Mouse (Mus musculus) naive thymus-derived CD4-positive, alpha-beta T cell, adult 2 months (primary cell): Measurements from ENCODE around the gene Itprid2.

Source experiments
- DNase-seq: peaks from one replicate; pipeline ENCODE4 v3.0.0-alpha.2; 2011; ENCODE audit warnings: low read depth

Gene Itprid2

GRCm38 (mm10) chr2:79651185-79651584, 16.0 kb downstream of the Itprid2 start:
- no peak for DNase-seq

- DNase-seq: no peak
Observed at GRCm38 (mm10) chr2:79651701-79652100, 16.5 kb downstream of the Itprid2 start.

- DNase-seq: no peak
Observed at GRCm38 (mm10) chr2:79652502-79652901, 17.4 kb downstream of the Itprid2 start.

- no peak for DNase-seq
Observed at GRCm38 (mm10) chr2:79653093-79653808, 18.1 kb downstream of the Itprid2 start.

DNA sequence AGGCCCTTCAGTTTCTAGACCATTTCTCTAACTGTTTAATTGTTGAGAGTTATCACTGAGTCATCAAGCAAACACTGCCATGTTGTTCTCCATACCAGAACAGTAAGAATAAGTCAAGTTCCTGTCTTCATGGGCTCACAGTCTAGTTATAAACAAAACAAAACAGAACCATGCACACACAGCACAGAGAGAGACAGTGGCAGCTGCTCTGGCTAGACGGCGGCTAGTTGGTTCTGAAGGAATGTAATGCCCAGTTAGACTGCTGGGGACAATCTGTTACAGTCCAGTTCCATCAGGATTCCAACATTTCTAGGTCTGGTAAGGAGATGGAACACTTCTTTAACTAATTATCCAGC, 18.6 kb downstream of the Itprid2 start:
- no peak for DNase-seq

DNA sequence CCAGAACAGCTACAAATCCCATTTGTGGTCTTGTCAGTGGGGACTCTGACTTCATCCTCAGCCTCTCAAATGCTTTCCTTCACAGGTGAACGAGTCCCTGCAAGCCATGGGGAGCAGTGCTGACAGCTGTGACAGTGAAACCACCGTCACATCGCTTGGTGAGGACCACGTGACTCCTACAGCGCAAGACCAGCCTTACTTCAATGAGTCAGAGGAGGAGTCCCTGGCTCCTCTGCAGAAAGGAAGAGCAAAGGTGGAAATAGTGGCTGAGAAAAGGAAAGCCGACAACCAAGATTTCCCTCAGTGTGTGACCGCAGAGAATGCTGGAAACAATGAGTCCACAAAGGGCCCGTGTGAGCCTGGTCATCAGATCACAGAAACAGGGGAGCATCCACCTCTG, 21.9 kb downstream of the Itprid2 start:
- no peak for DNase-seq

- DNase-seq: no peak
Observed at GRCm38 (mm10) chr2:79660417-79661185, 25.4 kb downstream of the Itprid2 start.

GRCm38 (mm10) chr2:79661486-79662104, 26.4 kb downstream of the Itprid2 start:
- no peak for DNase-seq

GRCm38 (mm10) chr2:79664532-79665286, 29.6 kb downstream of the Itprid2 start:
- DNase-seq: no peak

DNA sequence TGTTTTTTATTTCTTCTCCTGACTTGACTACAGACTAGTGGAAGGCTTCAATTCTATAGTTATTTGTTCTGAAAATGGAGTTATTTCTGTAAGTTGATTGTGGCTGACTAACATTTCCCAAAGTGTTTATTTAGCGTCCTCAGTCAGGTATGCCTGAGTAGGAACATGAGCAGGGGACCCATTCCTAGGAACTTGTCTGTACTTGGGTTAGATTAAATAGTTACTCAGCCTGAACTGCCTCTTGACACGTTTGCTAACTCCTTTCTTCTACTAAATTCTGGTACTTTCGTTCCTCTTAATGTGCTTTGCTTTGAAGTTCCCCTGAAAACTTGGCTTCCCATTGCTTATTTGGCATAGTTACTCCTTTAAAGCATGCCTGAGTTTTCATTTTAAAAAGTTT, 30.3 kb downstream of the Itprid2 start:
- DNase-seq: no peak

GRCm38 (mm10) chr2:79675266-79675665, 40.1 kb downstream of the Itprid2 start:
- DNase-seq: no peak

DNA sequence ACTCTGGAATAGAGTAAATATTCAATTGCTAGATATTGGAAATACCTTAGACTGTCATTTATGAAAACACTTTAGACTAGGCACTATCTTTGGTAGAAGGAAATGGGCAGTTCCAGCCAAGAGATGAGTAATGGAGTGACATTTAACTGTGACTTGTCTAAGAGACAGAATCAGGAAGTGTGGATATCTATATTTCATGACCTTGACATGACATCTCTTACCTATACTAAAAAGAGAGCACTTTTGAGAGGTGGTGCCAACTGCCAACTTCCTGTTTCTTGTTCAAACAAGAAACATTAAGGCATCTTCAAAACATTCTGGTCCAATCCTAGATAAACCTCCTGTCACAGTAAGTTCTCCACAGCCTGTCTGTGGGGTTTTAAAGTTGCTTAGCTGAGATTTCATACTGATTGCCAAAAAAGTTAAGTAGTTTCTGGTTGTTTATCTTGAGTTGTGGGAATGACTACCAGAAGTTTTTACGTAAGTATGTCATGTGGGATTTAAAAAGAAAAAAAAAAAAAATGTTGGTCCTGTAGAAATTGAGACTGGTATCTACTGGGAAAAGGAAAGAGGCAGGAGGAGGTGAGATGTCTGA, 42.6 kb downstream of the Itprid2 start:
- no peak for DNase-seq

DNA sequence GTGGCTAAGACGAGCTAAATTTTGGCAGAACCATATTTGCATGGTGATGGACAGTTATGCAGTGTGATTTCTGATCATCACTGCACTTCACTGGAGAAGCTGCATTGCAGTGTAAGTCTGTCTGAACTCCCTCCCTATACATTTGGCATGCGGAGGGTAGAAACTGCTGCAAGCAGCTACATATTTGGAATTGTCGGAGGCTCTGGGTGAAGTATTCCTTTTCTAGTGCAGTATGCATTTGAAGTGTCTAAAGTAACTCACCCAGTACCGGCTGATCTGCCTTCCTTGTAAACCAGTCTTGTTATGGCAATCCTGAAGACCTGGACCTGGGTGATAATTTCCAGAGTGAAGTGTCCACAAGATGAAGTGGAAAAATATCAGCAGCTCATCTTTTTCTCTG, 46.5 kb downstream of the Itprid2 start:
- DNase-seq: no peak

GRCm38 (mm10) chr2:79683258-79683657, 48.1 kb downstream of the Itprid2 start:
- DNase-seq: no peak

- DNase-seq: no peak
Observed at GRCm38 (mm10) chr2:79690838-79691237, 55.7 kb downstream of the Itprid2 start.

- no peak for DNase-seq
Observed at GRCm38 (mm10) chr2:79695190-79695589, 60.0 kb downstream of the Itprid2 start.

GRCm38 (mm10) chr2:79695939-79696338, 60.8 kb downstream of the Itprid2 start:
- DNase-seq: no peak

DNA sequence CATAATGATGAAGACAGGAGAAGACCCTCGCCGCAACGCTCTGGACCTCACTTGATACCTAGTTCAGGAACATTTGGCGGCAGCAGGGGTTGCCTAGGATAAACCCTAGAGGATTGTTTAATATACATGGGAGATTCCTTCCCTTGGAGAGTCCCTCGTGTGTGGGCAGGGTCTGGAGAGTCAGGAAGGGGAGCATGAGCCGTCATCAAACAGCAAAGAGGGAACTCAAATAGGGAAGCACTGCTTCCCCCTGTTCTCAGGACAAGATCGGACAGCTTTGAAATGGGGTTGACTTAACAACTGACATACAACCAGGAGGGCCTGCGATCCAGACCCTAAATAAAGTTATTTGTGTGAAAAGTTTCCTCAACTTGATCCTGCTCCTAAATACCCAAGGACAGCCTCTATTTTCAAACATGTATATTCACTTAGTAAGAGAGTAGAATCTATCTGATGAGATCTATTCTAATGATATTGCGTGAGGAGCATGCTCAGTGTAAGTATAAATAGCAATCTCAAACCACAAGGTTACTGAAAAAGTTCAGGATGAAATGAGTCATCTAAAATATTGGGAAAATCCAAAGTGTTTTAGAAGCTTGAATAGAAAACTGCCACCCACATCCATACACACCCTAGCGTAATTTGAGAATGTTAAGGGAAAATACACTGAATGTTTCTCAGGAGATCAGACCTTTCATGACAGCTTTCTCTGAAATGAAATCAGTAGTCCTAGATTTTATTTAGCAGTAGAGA, 61.5 kb downstream of the Itprid2 start:
- DNase-seq: no peak

- no peak for DNase-seq
Observed at GRCm38 (mm10) chr2:79698166-79698565, 63.0 kb downstream of the Itprid2 start.

DNA sequence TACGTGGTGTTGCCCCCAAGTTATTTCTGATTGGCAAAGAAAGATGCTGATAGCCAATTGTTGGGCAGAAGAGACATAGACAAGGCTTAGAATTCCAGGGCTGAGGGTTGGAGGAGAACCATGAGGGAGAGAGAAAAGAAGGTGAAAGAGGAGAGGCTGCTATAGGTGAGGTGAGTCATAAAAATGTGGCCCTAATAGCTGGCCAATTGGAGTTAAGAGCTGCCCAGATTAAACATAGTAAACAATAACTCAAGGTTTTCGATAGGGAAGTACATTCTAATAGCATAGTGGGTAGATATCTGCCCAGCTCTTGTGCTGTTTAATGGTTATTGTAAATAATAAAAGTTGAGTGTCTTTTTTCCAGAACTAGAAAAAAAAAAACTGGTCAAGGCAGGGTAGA, 69.6 kb downstream of the Itprid2 start:
- no peak for DNase-seq

DNA sequence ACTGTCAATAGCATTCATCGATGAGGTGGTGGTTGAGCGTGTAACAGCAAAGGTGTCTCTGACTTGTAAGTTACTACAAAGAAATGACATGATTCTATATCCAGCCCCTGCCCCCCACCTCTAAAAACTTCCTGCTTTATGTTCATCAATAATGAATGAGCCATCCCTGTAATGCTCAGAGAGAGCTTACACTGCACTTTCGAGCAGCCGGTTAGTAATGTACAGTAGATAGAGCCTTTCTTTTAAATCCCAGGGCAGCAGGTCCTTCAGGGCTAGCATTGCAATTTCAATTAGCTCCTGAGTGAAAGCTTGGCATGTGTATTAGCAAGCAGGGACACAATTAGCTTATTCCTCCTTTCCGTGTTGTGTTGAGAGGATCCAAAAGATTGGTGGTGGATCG, 72.4 kb downstream of the Itprid2 start, which contains the start of gene Ppp1r1c:
Gene Ppp1r1c, plus strand, starts transcription at position 206 of the 400 bp plus-strand sequence.
- DNase-seq: no peak
